Mouse (Mus musculus): ENCODE measurements at regions not wholly inside any gene's neighbourhood (a gene's known extent, or its start where the extent isn't known, plus 50 kb on each side); places are given as distances from the start of the nearest gene placed in this dataset.

GRCm38 (mm10) chr7:115300241-115300640 is 556.7 kb downstream of the Insc start:
- no peak for ATAC-seq

- ATAC-seq: no peak
Observed at GRCm38 (mm10) chr7:115308377-115308776, 564.9 kb downstream of the Insc start.

- ATAC-seq: no peak
Observed at GRCm38 (mm10) chr7:115310400-115311225, 567.1 kb downstream of the Insc start.

- no peak for ATAC-seq
Observed at GRCm38 (mm10) chr7:115319504-115319903, 576.0 kb downstream of the Insc start.

- no peak for ATAC-seq
Observed at GRCm38 (mm10) chr7:115322989-115323388, 579.5 kb downstream of the Insc start.

GRCm38 (mm10) chr7:115328300-115328699 is 584.8 kb downstream of the Insc start:
- ATAC-seq: no peak

- no peak for ATAC-seq
Observed at GRCm38 (mm10) chr7:115331698-115332097, 588.2 kb downstream of the Insc start.

GRCm38 (mm10) chr7:115333046-115333577 is 589.6 kb downstream of the Insc start:
- no peak for ATAC-seq

- ATAC-seq: no peak
Observed at GRCm38 (mm10) chr7:115335051-115335450, 591.6 kb downstream of the Insc start.

GRCm38 (mm10) chr7:115340155-115340554 is 596.7 kb downstream of the Insc start:
- no peak for ATAC-seq

GRCm38 (mm10) chr7:115341007-115341406 is 597.5 kb downstream of the Insc start:
- no peak for ATAC-seq

- ATAC-seq: no peak
Observed at GRCm38 (mm10) chr7:115345749-115346148, 602.3 kb downstream of the Insc start.

- no peak for ATAC-seq
Observed at GRCm38 (mm10) chr7:115358711-115359110, 615.2 kb downstream of the Insc start.

GRCm38 (mm10) chr7:115360142-115360541 is 616.6 kb downstream of the Insc start:
- ATAC-seq: no peak

- ATAC-seq: no peak
Observed at GRCm38 (mm10) chr7:115362117-115362516, 618.6 kb downstream of the Insc start.

GRCm38 (mm10) chr7:115366910-115367309 is 623.4 kb downstream of the Insc start:
- no peak for ATAC-seq

- ATAC-seq: no peak
Observed at GRCm38 (mm10) chr7:115371143-115371542, 627.6 kb downstream of the Insc start.

- no peak for ATAC-seq
Observed at GRCm38 (mm10) chr7:115372921-115373320, 629.4 kb downstream of the Insc start.

GRCm38 (mm10) chr7:115373781-115374533 is 630.5 kb downstream of the Insc start:
- ATAC-seq: no peak

GRCm38 (mm10) chr7:115376067-115376466 is 632.6 kb downstream of the Insc start:
- ATAC-seq: no peak

GRCm38 (mm10) chr7:115378836-115379235 is 635.3 kb downstream of the Insc start:
- no peak for ATAC-seq

GRCm38 (mm10) chr7:115379600-115379999 is 636.1 kb downstream of the Insc start:
- ATAC-seq: no peak

- no peak for ATAC-seq
Observed at GRCm38 (mm10) chr7:115380989-115381610, 637.6 kb downstream of the Insc start.

Data from inflammation-experienced regulatory T-cells, adult 6 months (primary cell).